Mouse (Mus musculus) embryonic fibroblast, embryonic 13.5 days (primary cell): Measurements from ENCODE around the gene Pwwp2a. TPM values are rescaled to one million over a fixed set of nuclear protein-coding genes. Genes with fewer than 3 reads are reported as not detected.
A peak's percentile ranks its signal among the peaks of the same experiment; 100 is the strongest.

Experiments
- H3K27ac ChIP-seq: 2 replicates; pipeline ENCODE4 v1.5.1; 2012; ENCODE audit warnings: low read length, control low read depth, inconsistent platforms; ENCODE audit not compliant: insufficient read depth
- H3K4me1 ChIP-seq: 2 replicates; pipeline ENCODE4 v1.6.1; 2011; ENCODE audit warnings: low read length; ENCODE audit not compliant: control insufficient read depth, insufficient read depth
- H3K4me3 ChIP-seq: 2 replicates; pipeline ENCODE4 v1.5.1; 2011; ENCODE audit warnings: mild to moderate bottlenecking, control low read depth, low read length; ENCODE audit not compliant: insufficient read depth
- CTCF ChIP-seq: IDR thresholded peaks from 2 replicates; pipeline ENCODE4 v1.5.1; 2011; ENCODE audit warnings: mild to moderate bottlenecking, control low read depth, low read length, moderate library complexity, borderline replicate concordance; ENCODE audit not compliant: insufficient read depth
- POLR2A ChIP-seq: IDR thresholded peaks from 2 replicates; pipeline ENCODE4 v1.6.1; 2011; ENCODE audit warnings: low read depth, mild to moderate bottlenecking, control low read depth, low read length, moderate library complexity
- polyA plus RNA-seq: library from polyadenylated mRNA; stranded (reverse); fragments of >200 nt; gene quantifications from 2 replicates; pipeline ENCODE4 v1.2.4, GENCODE M21; 2011; ENCODE audit warnings: low read depth; ENCODE audit not compliant: missing spikeins, insufficient read length

The Pwwp2a gene
- polyA plus RNA-seq, 1 experiment: 27.6 TPM

- H3K4me1 ChIP-seq: no peaks in the 10 kb centered on the region
- no peak overlapping the region for H3K27ac ChIP-seq
- no peak overlapping the region for H3K4me3 ChIP-seq
- TF ChIP-seq POLR2A: no peak
- no peak for TF ChIP-seq CTCF
These were observed 25.3 kb upstream of the Pwwp2a start for GRCm38 (mm10) chr11:43656464-43656863.

- Histone ChIP-seq H3K4me1 (no peaks in the 10 kb centered on the region), H3K27ac (no peak overlapping the region), H3K4me3 (no peak overlapping the region)
- TF ChIP-seq CTCF (no peak), POLR2A (no peak)
These were observed 23.8 kb upstream of the Pwwp2a start for GRCm38 (mm10) chr11:43658010-43658409.

- no peak overlapping the region for H3K4me3 ChIP-seq
- no peak overlapping the region for H3K27ac ChIP-seq
- TF ChIP-seq CTCF (no peak), POLR2A (no peak)
- H3K4me1 ChIP-seq: no peaks in the 10 kb centered on the region
These were observed 14.6 kb upstream of the Pwwp2a start for GRCm38 (mm10) chr11:43667038-43667745.

GRCm38 (mm10) chr11:43682415-43683217 is 818 bp downstream of the Pwwp2a start:
- TF ChIP-seq CTCF (no peak), POLR2A (peak; percentile 37; the same call in 1 of the 2 replicates)
- 0 out of 2 replicates have a peak, but pooled peaks cover 4% of the 10 kb centered on the region for H3K4me1 ChIP-seq
- peak overlapping the region; percentile 77 for H3K4me3 ChIP-seq
- H3K27ac ChIP-seq: peak overlapping the region; percentile 21; the same call in 1 of the 2 replicates

- TF ChIP-seq CTCF (no peak), POLR2A (no peak)
- no peaks in the 10 kb centered on the region for H3K4me1 ChIP-seq
- no peak overlapping the region for H3K4me3 ChIP-seq
- H3K27ac ChIP-seq: no peak overlapping the region
These were observed 7.1 kb downstream of the Pwwp2a start for GRCm38 (mm10) chr11:43688850-43689249.

GRCm38 (mm10) chr11:43696623-43697022 is 14.8 kb downstream of the Pwwp2a start:
- no peak for TF ChIP-seq POLR2A
- TF ChIP-seq CTCF: no peak
- Histone ChIP-seq H3K27ac (no peak overlapping the region), H3K4me1 (no peaks in the 10 kb centered on the region), H3K4me3 (no peak overlapping the region)

GRCm38 (mm10) chr11:43698621-43699020 is 16.8 kb downstream of the Pwwp2a start:
- H3K4me1 ChIP-seq: no peaks in the 10 kb centered on the region
- TF ChIP-seq POLR2A: no peak
- TF ChIP-seq CTCF: no peak
- H3K27ac ChIP-seq: no peak overlapping the region
- H3K4me3 ChIP-seq: no peak overlapping the region

- 0 out of 2 replicates have a peak, but pooled peaks cover 2% of the 10 kb centered on the region for H3K4me1 ChIP-seq
- no peak overlapping the region for H3K4me3 ChIP-seq
- no peak for TF ChIP-seq CTCF
- no peak for TF ChIP-seq POLR2A
- H3K27ac ChIP-seq: no peak overlapping the region
These were observed 18.5 kb downstream of the Pwwp2a start for GRCm38 (mm10) chr11:43700291-43700690.

- TF ChIP-seq CTCF: no peak
- H3K4me3 ChIP-seq: no peak overlapping the region
- 0 out of 2 replicates have a peak, but pooled peaks cover 2% of the 10 kb centered on the region for H3K4me1 ChIP-seq
- no peak overlapping the region for H3K27ac ChIP-seq
These were observed 21.8 kb downstream of the Pwwp2a start for GRCm38 (mm10) chr11:43703552-43703951.

- no peak for TF ChIP-seq CTCF
- TF ChIP-seq POLR2A: no peak
- Histone ChIP-seq H3K27ac (no peak overlapping the region), H3K4me3 (no peak overlapping the region), H3K4me1 (0 out of 2 replicates have a peak, but pooled peaks cover 2% of the 10 kb centered on the region)
These were observed 24.0 kb downstream of the Pwwp2a start for GRCm38 (mm10) chr11:43705751-43706150.
